Mouse (Mus musculus): ENCODE results near the gene Nol7.

Nol7 gene

GRCm38 (mm10) chr13:43398297-43399080 lies at the start of gene Nol7:
Gene Nol7, plus strand, starts transcription at chr13:43398390.
- DNase-seq, result peak; percentile 96

- no peak for DNase-seq
These were observed 48.8 kb upstream of the Nol7 start for GRCm38 (mm10) chr13:43349376-43349775.

DNA sequence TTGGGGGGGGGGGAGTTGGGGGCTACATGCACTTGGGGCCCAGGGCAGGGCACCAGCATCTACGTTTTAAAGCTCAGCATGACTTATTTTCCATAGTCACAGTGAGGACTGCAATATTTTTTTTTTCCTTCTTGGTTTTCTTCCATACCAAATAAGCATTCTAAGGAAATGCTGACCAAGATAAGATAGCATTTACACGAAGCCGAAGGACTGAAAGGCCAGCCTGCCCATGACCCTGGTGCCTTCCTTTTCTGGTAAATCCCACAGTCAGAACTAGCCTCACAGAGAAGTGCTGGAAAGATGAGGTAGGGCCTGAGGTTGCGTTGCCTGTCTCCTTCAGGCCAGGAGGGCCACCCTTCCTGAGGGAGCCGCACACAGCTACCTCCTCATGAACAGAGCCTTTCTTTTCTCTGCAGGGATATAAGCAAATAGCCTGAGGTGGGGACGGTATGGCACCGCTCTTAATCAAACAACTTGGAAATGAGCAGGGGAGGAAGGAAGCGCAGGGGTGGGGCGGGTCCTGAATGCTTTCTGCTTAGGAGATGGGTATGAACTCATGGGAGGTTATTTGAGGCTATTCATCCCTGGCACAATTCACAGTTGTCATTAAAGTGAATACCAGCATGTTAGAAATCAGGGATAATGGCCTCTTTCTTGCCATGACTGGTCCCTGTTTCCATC lies 47.6 kb upstream of the Nol7 start:
- DNase-seq, result no peak

GRCm38 (mm10) chr13:43353356-43353755 lies 44.8 kb upstream of the Nol7 start:
- DNase-seq, result no peak

GRCm38 (mm10) chr13:43354362-43354761 lies 43.8 kb upstream of the Nol7 start:
- no peak for DNase-seq

GRCm38 (mm10) chr13:43356346-43357125 lies 41.7 kb upstream of the Nol7 start:
- no peak for DNase-seq

- no peak for DNase-seq
These were observed 37.7 kb upstream of the Nol7 start for GRCm38 (mm10) chr13:43360534-43360933.

DNA sequence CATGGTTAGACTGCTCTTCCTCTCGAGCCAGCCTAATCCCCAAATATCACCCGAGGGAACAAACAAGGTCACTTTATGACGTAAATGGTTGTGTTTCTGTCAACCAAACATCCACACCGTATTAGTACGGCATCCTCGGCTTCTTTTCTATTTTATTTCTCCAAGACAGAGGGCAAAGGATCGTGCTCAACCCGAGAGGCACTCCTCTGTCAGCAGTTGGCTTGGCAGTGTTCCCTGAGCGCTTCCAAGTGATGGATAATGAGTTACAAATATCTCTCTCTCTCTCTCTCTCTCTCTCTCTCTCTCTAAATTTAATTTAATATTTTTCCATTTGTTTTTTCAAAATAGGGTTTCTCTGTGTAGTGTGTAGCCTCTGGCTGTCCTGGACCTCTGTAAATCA lies 35.8 kb upstream of the Nol7 start:
- no peak for DNase-seq

GRCm38 (mm10) chr13:43364985-43365824 lies 33.0 kb upstream of the Nol7 start, which contains the start of gene Sirt5:
Gene Sirt5, plus strand, starts transcription at chr13:43365496.
- DNase-seq, result peak; percentile 98

- DNase-seq, result no peak
These were observed 32.4 kb upstream of the Nol7 start for GRCm38 (mm10) chr13:43365825-43366184.

- DNase-seq, result no peak
These were observed 28.1 kb upstream of the Nol7 start for GRCm38 (mm10) chr13:43370063-43370462.

GRCm38 (mm10) chr13:43372892-43373291 lies 25.3 kb upstream of the Nol7 start:
- no peak for DNase-seq

GRCm38 (mm10) chr13:43374205-43374604 lies 24.0 kb upstream of the Nol7 start:
- DNase-seq, result no peak

DNA sequence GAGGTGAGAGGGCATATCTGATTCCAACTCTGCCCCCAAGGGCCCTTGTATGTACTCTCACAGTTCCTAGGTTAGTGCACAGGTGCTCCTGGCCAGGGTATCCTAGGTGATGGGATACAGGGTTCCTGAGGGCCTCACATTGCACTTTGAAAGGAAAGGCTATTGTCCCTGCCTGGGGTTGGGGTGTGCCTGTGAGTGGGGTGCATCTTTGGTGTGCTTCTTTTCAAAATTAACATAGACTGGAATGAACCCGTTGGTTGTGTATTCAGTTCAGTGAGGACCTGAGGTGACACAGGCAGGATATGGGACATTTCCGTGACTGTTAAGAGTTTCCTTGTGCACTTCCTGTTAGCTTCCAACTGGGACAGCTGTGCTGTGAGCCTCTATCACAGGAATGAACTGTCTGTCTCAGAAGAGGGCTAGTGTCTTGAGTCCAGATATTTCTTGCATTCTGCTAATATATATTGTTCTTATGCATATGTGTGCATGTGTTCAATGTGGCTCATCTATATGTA lies 23.2 kb upstream of the Nol7 start:
- DNase-seq, result no peak

- no peak for DNase-seq
These were observed 18.2 kb upstream of the Nol7 start for GRCm38 (mm10) chr13:43379989-43380388.

DNA sequence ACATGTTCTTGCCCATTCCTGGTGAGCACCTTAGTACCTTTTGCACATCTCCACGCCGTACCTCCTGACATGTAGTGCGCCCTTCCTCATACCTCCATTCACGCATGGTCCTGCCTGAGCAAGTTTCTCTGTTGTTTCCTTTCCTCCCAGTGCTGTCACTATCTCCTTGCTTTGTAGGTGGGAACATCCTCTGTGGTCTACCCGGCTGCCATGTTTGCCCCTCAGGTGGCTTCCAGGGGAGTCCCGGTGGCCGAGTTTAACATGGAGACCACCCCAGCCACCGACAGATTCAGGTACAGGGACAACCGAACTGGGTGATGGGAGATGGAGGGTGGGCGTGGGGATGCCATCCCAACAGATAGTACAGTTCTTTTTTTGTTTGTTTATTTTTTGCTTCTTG lies 12.9 kb upstream of the Nol7 start:
- DNase-seq, result no peak

GRCm38 (mm10) chr13:43397700-43398296 lies 392 bp upstream of the Nol7 start:
- no peak for DNase-seq

DNA sequence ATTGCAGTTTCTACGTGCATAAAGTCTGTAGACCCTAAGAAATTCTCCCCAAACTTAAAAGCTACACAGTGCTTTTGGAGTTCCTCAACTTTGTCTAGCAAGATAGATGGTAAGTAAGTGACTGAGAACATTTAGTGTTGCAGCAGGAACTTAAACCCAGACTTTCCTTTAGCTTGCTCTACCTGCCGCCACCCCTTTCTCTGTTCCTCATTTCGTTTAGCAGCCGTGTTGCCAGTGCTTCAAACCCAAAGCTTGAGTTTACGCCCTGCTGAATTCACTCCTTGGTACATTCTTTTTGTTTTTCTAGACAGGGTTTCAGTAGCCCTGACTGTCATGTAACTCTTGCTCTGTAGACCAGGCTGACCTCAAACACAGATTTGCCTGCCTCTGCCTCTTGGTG lies 1.4 kb downstream of the Nol7 start:
- no peak for DNase-seq

DNA sequence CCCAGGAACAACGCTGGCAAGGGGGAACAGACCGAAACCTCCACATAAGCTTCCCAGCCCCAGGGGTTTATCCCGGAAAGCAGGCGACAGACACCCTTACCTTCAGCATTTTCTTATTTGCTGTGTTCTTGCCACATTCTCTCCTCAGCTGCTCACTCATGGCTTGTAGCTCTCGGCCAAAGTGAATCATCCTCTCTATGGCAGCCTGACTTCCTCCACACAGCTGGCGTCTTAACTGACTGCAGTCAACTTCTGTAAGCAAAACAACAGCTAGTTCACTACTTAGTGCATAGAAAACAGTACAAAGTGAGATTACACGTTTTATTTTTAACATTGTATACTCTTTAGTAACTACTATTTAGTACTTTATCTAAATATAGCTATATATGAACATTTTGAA lies 14.1 kb downstream of the Nol7 start:
- DNase-seq, result no peak

GRCm38 (mm10) chr13:43413611-43414010 lies 15.4 kb downstream of the Nol7 start:
- DNase-seq, result no peak

DNA sequence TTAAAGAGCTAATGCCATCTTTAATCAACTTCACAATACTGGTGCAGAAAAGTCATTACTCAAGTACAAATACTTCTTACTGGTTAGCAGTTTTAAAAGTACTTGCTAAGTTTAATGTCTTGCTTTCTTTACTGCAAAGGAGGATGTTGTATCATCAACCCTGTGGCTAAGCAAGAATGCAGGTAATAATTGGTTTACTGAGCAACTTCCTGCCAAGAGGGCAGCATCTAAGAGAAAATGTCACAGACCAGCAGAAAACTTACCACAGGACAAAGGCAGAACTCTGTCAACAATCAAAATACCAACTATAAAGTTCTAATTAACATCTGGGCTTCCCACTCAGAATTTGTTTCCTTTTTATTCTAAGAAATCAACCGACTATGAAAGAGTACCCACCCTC lies 17.1 kb downstream of the Nol7 start:
- DNase-seq, result no peak

GRCm38 (mm10) chr13:43428436-43428835 lies 30.2 kb downstream of the Nol7 start:
- no peak for DNase-seq
